19 mouse cellular contexts compared by ENCODE assay signal in the genomic region with DNA sequence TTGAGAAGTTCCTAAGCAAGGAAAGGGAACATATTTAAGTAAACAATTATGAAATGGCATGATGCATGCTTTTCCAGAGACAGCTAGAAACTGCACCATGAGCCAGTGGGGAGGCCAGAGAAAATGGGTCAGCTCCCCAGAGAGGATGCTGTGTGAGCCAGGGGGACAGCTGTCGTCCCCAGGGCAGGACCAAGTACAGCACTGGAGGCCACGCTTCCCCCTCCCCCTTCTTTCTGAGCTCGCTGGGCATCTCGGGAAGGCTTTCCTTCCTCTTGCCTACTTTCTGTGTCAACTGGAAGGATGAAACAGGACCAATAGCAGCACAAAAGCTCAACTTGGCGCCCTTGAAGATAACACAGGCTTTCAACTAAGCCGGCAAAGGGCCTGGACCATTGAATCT. TPM values are rescaled to one million over a fixed set of nuclear protein-coding genes. Genes with fewer than 3 reads are reported as not detected.
A peak's percentile ranks its signal among the peaks of the same experiment; 100 is the strongest.
DNase-seq lines count a peak whose midpoint lies in the region; ATAC-seq and TF ChIP-seq lines count a peak whose summit lies in the region.
"Had no signal": no experiment of that assay in that cellular context is flagged by ENCODE, and none has a peak within 500 bp of the region (broad histone marks: within the 10 kb centered on the region; RNA-seq: fewer than 3 reads in every experiment).

No protein-coding gene starts in this region.

- H3K4me2 ChIP-seq in kidney, postnatal 0 days (ENCODE audit: low read length): no peak overlapping the region
- H3K4me2 ChIP-seq in forebrain, embryonic 13.5 days: no peak overlapping the region
- no peak overlapping the region for H3K4me2 ChIP-seq in hindbrain, embryonic 13.5 days
- H3K4me2 ChIP-seq: embryonic facial prominence, embryonic 13.5 days; limb, embryonic 15.5 days; neural tube, embryonic 13.5 days had no signal

- TF ChIP-seq CTCF in kidney, postnatal 0 days (IDR thresholded peaks at IDR 0.05; ENCODE audit: low read depth): no peak
- no peak for TF ChIP-seq CTCF in kidney, adult 2 months (conservative IDR thresholded peaks at IDR 0.05; ENCODE audit: insufficient read depth, insufficient read length, low read depth, low read length)

- peak overlapping the region; percentile 48; the same call in 1 of the 2 replicates for H3K27ac ChIP-seq in kidney, postnatal 0 days
- H3K27ac ChIP-seq in kidney, adult 2 months (ENCODE audit: insufficient read depth, low read depth, low read length): no peak overlapping the region
- H3K27ac ChIP-seq in forebrain, embryonic 13.5 days: no peak overlapping the region
- no peak overlapping the region for H3K27ac ChIP-seq in hindbrain, embryonic 13.5 days
- H3K27ac ChIP-seq: embryonic facial prominence, embryonic 13.5 days; limb, embryonic 15.5 days; neural tube, embryonic 13.5 days had no signal

- intact Hi-C loops in heart, postnatal 14 days (cut with DNase I): no loop called here

- no peaks in the 10 kb centered on the region for H3K36me3 ChIP-seq in kidney, postnatal 0 days (ENCODE audit: insufficient read depth, low read length)
- no peaks in the 10 kb centered on the region for H3K36me3 ChIP-seq in kidney, adult 2 months (ENCODE audit: control insufficient read depth, insufficient read depth, low read length)
- H3K36me3 ChIP-seq in forebrain, embryonic 13.5 days (ENCODE audit: poor library complexity, severe bottlenecking): no peaks in the 10 kb centered on the region
- no peaks in the 10 kb centered on the region for H3K36me3 ChIP-seq in hindbrain, embryonic 13.5 days
- H3K36me3 ChIP-seq: embryonic facial prominence, embryonic 13.5 days; limb, embryonic 15.5 days; neural tube, embryonic 13.5 days had no signal

- no peaks in the 10 kb centered on the region for H3K27me3 ChIP-seq in kidney, postnatal 0 days (ENCODE audit: insufficient read depth, low read length)
- H3K27me3 ChIP-seq in kidney, adult 2 months (replicated peaks; ENCODE audit: control insufficient read depth, insufficient read depth, low read length): no peaks in the 10 kb centered on the region
- no peaks in the 10 kb centered on the region for H3K27me3 ChIP-seq in forebrain, embryonic 13.5 days
- no peaks in the 10 kb centered on the region for H3K27me3 ChIP-seq in hindbrain, embryonic 13.5 days
- H3K27me3 ChIP-seq: embryonic facial prominence, embryonic 13.5 days; limb, embryonic 15.5 days; neural tube, embryonic 13.5 days had no signal

- no peak for ATAC-seq in kidney, postnatal 0 days (replicated peaks; ENCODE audit: low FRiP score, low read depth)
- no peak for ATAC-seq in forebrain, embryonic 13.5 days
- ATAC-seq in hindbrain, embryonic 13.5 days (ENCODE audit: low FRiP score): no peak
- ATAC-seq: activated CD4-positive, CD25-positive, alpha-beta regulatory T cell, adult 4 months; liver, postnatal 0 days had no signal

- H3K4me1 ChIP-seq in kidney, postnatal 0 days (replicated peaks; ENCODE audit: insufficient read depth, low read length): no peaks in the 10 kb centered on the region
- peaks cover 5% of the 10 kb centered on the region; the same call in 1 of the 2 replicates for H3K4me1 ChIP-seq in kidney, adult 2 months (ENCODE audit: control insufficient read depth, insufficient read depth, low read length)
- 0 out of 2 replicates have a peak, but pooled peaks cover 3% of the 10 kb centered on the region for H3K4me1 ChIP-seq in forebrain, embryonic 13.5 days
- no peaks in the 10 kb centered on the region for H3K4me1 ChIP-seq in hindbrain, embryonic 13.5 days (replicated peaks)
- H3K4me1 ChIP-seq: neural tube, embryonic 13.5 days had no signal

- H3K4me3 ChIP-seq in kidney, postnatal 0 days (replicated peaks; ENCODE audit: low read depth, low read length): no peak overlapping the region
- H3K4me3 ChIP-seq in kidney, adult 2 months (ENCODE audit: insufficient read depth, low read depth, low read length): no peak overlapping the region
- H3K4me3 ChIP-seq in forebrain, embryonic 13.5 days: no peak overlapping the region
- no peak overlapping the region for H3K4me3 ChIP-seq in hindbrain, embryonic 13.5 days
- H3K4me3 ChIP-seq: embryonic facial prominence, embryonic 13.5 days; limb, embryonic 15.5 days; neural tube, embryonic 13.5 days had no signal

- H3K9me3 ChIP-seq in kidney, postnatal 0 days (replicated peaks; ENCODE audit: low read length): no peaks in the 10 kb centered on the region
- no peaks in the 10 kb centered on the region; the same call in 1 of the 2 replicates for H3K9me3 ChIP-seq in forebrain, embryonic 13.5 days (replicated peaks)
- H3K9me3 ChIP-seq in hindbrain, embryonic 13.5 days: no peaks in the 10 kb centered on the region
- H3K9me3 ChIP-seq: embryonic facial prominence, embryonic 13.5 days; limb, embryonic 15.5 days; neural tube, embryonic 13.5 days had no signal

- 35% methylated on average over 6 of the region's 6 CpGs for WGBS in kidney, postnatal 0 days
- 50% methylated on average over 6 of the region's 6 CpGs for WGBS in kidney, adult 2 months
- WGBS in forebrain, embryonic 13.5 days: 40% methylated on average over 6 of the region's 6 CpGs
- 37% methylated on average over 6 of the region's 6 CpGs for whole genome bisulfite sequencing in hindbrain, embryonic 13.5 days

- DNase-seq in cerebellum, adult 9-11 months: peak; percentile 6
- no peak for DNase-seq in cerebellum, adult 11 months
- DNase-seq in kidney, postnatal 0 days (ENCODE audit: low spot score): no peak
- DNase-seq in kidney, adult 2 months: no peak
- peak; percentile 47 to 55 for DNase-seq in heart, postnatal 14 days
- DNase-seq in skeletal muscle tissue, adult 2 months (ENCODE audit: low read depth, low spot score): peak; percentile 45
- DNase-seq: adrenal gland, postnatal 36 days; kidney, postnatal 36 days; liver, postnatal 0 days; right cerebral cortex, postnatal 4 days had no signal

- no peak for TF ChIP-seq POLR2A in kidney, adult 2 months (IDR thresholded peaks at IDR 0.05; ENCODE audit: low read depth, low read length)

- H3K9ac ChIP-seq in kidney, postnatal 0 days (ENCODE audit: low read depth, low read length): no peak overlapping the region
- H3K9ac ChIP-seq in forebrain, embryonic 13.5 days: no peak overlapping the region
- no peak overlapping the region for H3K9ac ChIP-seq in hindbrain, embryonic 13.5 days
- H3K9ac ChIP-seq: embryonic facial prominence, embryonic 13.5 days; limb, embryonic 15.5 days; liver, postnatal 0 days; neural tube, embryonic 13.5 days had no signal

RNA-seq across cellular contexts. Expression of a gene that starts 13.0 kb away (rescaled TPM):
- 29.7 and 29.9 TPM in 2 replicates for polyA plus RNA-seq in kidney, postnatal 0 days (2015; fragmentation: Nextera tagmentation; extraction: Ambion mirVana)
- polyA plus RNA-seq in kidney, adult 2 months (2012; rRNA removed): 13.1 and 16.5 TPM in 2 replicates
- total RNA-seq in heart, postnatal 14 days (2021): under 1 TPM; 0.76 to 0.81 TPM
- polyA plus RNA-seq in forebrain, embryonic 13.5 days (2015; fragmentation: Nextera tagmentation; extraction: Ambion mirVana): 0.22 and 0.26 TPM in 2 replicates
- polyA plus RNA-seq in hindbrain, embryonic 13.5 days (2015; fragmentation: Nextera tagmentation; extraction: Ambion mirVana): 0.65 and 0.77 TPM in 2 replicates

RNA-seq across cellular contexts. Expression of a gene that starts 21.7 kb away (rescaled TPM):
- polyA plus RNA-seq in kidney, postnatal 0 days (2015; fragmentation: Nextera tagmentation; extraction: Ambion mirVana): 0.09 and 0.17 TPM in 2 replicates
- polyA plus RNA-seq in kidney, adult 2 months (2012; rRNA removed): 0.08 TPM in 1 of 2 replicates, not detected in the other
- total RNA-seq in heart, postnatal 14 days (2021): 10 to 100 TPM in 1 of 2 experiments, under 1 TPM in 1; 0.74 to 16.5 TPM
- polyA plus RNA-seq in forebrain, embryonic 13.5 days (2015; fragmentation: Nextera tagmentation; extraction: Ambion mirVana): 0.10 TPM in 1 of 2 replicates, not detected in the other
- polyA plus RNA-seq in hindbrain, embryonic 13.5 days (2015; fragmentation: Nextera tagmentation; extraction: Ambion mirVana): 0.35 TPM in 1 of 2 replicates, not detected in the other
- total RNA-seq: adrenal gland, postnatal 36 days; left cerebral cortex, postnatal 14 days; monocyte, adult 5-6 weeks had no signal
- polyA plus RNA-seq: embryonic facial prominence, embryonic 13.5 days; limb, embryonic 15.5 days; stomach, embryonic 14.5 days had no signal

Comparison
In these comparisons a context has a peak if more than half of its experiments do, and no peak if none do; other contexts are left out.
1. DNase-seq: peak in cerebellum, adult 9-11 months (single experiment), heart, postnatal 14 days (2 of 2) and skeletal muscle tissue, adult 2 months (single experiment); none in cerebellum, adult 11 months (single experiment), kidney, postnatal 0 days (single experiment) and kidney, adult 2 months (single experiment).